Mouse (Mus musculus) stomach, embryonic 14.5 days (tissue): ENCODE results near the gene Trpc4. TPM values are rescaled to one million over a fixed set of nuclear protein-coding genes. Genes with fewer than 3 reads are reported as not detected.

ENCODE experiments used
- ATAC-seq: fragments of 200-750 bp; cut with Nextera tagmentation; 2 replicates; pipeline ENCODE4 v1.8.0; 2017; ENCODE audit warnings: low read depth, moderate TSS enrichment; ENCODE audit not compliant: insufficient number of reproducible peaks, insufficient read depth, low FRiP score
- H3K27ac ChIP-seq: fragments of 300-500 bp; sonication (generic); 2 replicates; pipeline ENCODE4 v1.5.1; 2014; ENCODE audit warnings: mild to moderate bottlenecking, low read length, moderate library complexity, mixed read lengths
- H3K27me3 ChIP-seq: fragments of 300-500 bp; sonication (generic); 2 replicates; pipeline ENCODE4 v1.6.1; 2014; ENCODE audit warnings: low read length, control low read depth, mixed read lengths; ENCODE audit not compliant: control insufficient read depth, insufficient read depth
- H3K36me3 ChIP-seq: fragments of 300-500 bp; sonication (generic); 2 replicates; pipeline ENCODE4 v1.6.1; 2014; ENCODE audit warnings: mild to moderate bottlenecking, control low read depth, low read length, moderate library complexity, mixed read lengths; ENCODE audit not compliant: control insufficient read depth, insufficient read depth
- H3K4me1 ChIP-seq: fragments of 300-500 bp; sonication (generic); 2 replicates; pipeline ENCODE4 v1.6.1; 2014; ENCODE audit warnings: low read length, control low read depth, mixed read lengths; ENCODE audit not compliant: control insufficient read depth, insufficient read depth
- H3K4me2 ChIP-seq: fragments of 300-500 bp; sonication (generic); replicated peaks from 2 replicates; pipeline ENCODE4 v1.6.1; 2014; ENCODE audit warnings: low read depth, low read length, control low read depth
- H3K4me3 ChIP-seq: fragments of 300-500 bp; sonication (generic); 2 replicates; pipeline ENCODE4 v1.5.1; 2014; ENCODE audit warnings: low read depth, low read length, control low read depth
- H3K9ac ChIP-seq: fragments of 300-500 bp; sonication (generic); replicated peaks from 2 replicates; pipeline ENCODE4 v1.6.1; 2014; ENCODE audit warnings: low read depth, mild to moderate bottlenecking, control low read depth, low read length, moderate library complexity, mixed read lengths
- H3K9me3 ChIP-seq: fragments of 300-500 bp; sonication (generic); 2 replicates; pipeline ENCODE4 v1.6.1; 2016; ENCODE audit warnings: low read depth, low read length, control low read depth; ENCODE audit not compliant: control insufficient read depth
- WGBS: fragments of 180-500 bp; shearing (Covaris S2); extraction: QIAGEN DNeasy Blood & Tissue Kit; methylation state at CpG from one replicate; pipeline ENCODE4 v1.1.7; 2014; 5-methylcytosine and 5-hydroxymethylcytosine counted together
- polyA plus RNA-seq: library from polyadenylated mRNA; unstranded; fragments of >200 nt; fragmentation: Nextera tagmentation; extraction: Ambion mirVana; gene quantifications from 2 replicates; pipeline ENCODE4 v1.2.1, GENCODE M21; 2014

Trpc4 gene
- polyA plus RNA-seq, 1 experiment from 2014 or later = 2.4 TPM

DNA sequence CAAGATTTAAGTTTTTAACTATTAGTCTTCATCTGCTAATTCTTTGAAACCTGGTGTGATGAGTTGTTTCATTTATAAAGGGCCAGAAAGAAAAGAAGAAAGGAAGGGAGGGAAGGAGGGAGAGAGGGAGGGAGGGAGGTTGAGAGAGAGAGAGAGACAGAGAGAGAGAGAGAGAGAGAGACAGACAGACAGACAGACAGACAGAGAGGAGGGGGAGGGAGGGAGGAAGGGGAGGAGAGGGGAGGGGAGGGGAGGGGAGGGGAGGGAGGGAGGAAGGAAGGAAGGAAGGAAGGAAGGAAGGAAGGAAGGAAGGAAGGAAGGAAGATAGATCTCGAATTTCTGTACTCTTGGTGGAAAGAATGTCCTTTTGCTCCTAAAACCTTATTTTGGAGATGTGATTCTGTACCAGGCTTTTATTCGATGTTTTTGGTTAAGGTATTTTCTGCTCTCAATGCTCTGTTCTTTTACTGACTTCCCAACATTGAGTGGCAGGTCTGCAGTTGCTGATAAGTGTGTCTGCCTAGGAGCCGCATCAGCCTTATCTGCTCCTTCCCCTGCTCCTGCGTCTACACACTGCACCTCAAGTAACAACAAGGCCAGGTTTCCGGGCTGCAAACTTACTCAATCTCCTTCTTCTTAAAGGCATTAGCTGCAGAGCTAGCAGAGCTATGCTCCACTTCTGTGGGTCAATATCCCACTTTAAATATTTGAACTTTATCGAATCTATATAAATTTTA lies 35.3 kb downstream of the Trpc4 start:
- no peak for ATAC-seq

DNA sequence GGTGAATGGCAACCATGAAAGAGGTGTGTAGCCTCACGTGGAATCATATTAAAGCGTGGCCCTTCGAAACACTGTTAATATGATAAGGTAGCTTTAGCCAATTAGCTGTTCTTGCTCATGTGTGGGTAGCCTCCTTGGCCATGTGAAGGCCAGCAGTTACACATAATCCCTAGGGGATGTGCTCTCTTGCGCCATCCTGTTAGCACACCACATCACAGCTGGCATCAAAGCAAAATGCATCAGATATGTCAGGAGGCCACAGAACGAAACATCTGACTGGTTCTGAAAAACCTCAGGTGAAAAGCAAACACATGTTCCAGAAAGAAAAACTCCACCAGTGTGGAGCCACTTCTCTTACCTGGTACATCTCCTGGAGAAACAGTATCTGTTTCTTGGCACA lies 45.4 kb downstream of the Trpc4 start:
- Histone ChIP-seq H3K36me3 (no peaks in the 10 kb centered on the region), H3K9me3 (no peaks in the 10 kb centered on the region), H3K27me3 (no peaks in the 10 kb centered on the region), H3K9ac (no peak overlapping the region), H3K4me3 (no peak overlapping the region), H3K4me2 (no peak overlapping the region), H3K27ac (no peak overlapping the region), H3K4me1 (no peaks in the 10 kb centered on the region)
- 85% methylated on average over 5 of the region's 5 CpGs for WGBS
- no peak for ATAC-seq

More for the DNA sequence above, 35.3 kb downstream of the Trpc4 start:
- Histone ChIP-seq H3K9me3 (no peaks in the 10 kb centered on the region), H3K4me2 (no peak overlapping the region), H3K27me3 (no peaks in the 10 kb centered on the region), H3K36me3 (no peaks in the 10 kb centered on the region), H3K4me3 (no peak overlapping the region), H3K4me1 (no peaks in the 10 kb centered on the region), H3K9ac (no peak overlapping the region), H3K27ac (no peak overlapping the region)
- WGBS = 66% methylated on average over 6 of the region's 6 CpGs

DNA sequence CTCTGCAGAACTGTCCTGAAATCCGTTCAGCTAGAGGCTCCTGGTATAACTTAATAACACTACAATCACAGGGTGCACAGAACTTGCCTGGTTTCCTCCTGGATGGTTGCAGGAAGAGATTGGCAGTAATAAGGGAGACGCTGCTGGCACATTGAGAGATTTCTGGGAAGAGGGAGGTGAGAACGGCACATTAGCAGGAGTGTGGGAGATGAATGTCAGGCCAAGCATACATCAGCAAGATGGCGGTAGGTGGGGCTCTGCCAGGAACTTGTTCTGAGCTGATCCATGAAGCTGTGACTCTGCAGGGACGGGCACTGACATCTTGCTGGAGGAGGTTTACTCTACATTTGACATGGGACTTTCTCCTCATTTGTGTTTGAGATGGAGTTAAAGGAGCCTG lies 48.6 kb downstream of the Trpc4 start:
- no peak for ATAC-seq
- Histone ChIP-seq H3K4me2 (no peak overlapping the region), H3K27me3 (no peaks in the 10 kb centered on the region), H3K36me3 (no peaks in the 10 kb centered on the region), H3K9me3 (no peaks in the 10 kb centered on the region), H3K4me3 (no peak overlapping the region), H3K27ac (no peak overlapping the region), H3K4me1 (no peaks in the 10 kb centered on the region), H3K9ac (no peak overlapping the region)
- 69% methylated on average over 5 of the region's 5 CpGs for WGBS

DNA sequence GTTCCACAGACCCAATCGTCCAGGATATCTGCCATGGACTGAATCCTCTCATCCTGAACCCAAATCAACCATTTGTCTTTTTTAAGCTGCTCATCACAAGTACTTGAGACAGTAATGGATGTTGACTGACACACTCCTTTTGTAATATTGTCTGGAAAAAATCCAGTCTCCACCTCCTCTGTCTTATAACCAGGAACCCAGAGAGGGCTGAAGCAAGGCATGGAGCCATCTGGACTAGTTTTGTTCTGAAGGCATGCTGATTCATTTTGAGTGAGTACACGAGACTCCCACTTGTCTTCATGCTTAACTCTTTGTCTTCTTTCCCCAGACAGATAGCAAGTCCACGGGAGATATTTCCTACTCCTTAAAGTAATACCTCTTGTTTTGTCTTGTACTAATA lies 54.3 kb downstream of the Trpc4 start:
- H3K4me3 ChIP-seq = no peak overlapping the region

DNA sequence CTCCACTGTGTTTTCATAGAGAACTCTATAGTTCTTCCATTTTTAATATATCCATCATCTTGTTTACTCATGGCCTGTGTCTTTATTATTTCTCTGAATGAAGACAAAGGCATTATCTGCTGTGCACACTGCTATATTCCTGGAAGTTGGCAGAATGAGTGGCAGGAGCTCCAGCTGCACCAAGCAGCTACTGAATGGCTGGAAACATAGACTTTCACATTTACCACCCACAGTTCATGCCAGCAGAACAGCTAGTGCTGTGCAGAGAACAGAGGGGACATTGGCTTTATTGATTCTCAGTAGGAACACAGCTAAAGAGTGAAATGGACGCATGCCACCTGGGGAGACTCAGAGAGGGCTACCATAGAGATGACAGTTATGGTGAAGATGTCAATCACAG lies 55.6 kb downstream of the Trpc4 start:
- H3K9ac ChIP-seq = no peak overlapping the region
- no peaks in the 10 kb centered on the region for H3K4me1 ChIP-seq
- no peak overlapping the region for H3K4me3 ChIP-seq
- H3K9me3 ChIP-seq = no peaks in the 10 kb centered on the region
- 85% methylated on average over 1 of the region's 1 CpGs for WGBS
- H3K27me3 ChIP-seq = no peaks in the 10 kb centered on the region
- H3K4me2 ChIP-seq = no peak overlapping the region
- H3K36me3 ChIP-seq = no peaks in the 10 kb centered on the region
- ATAC-seq = no peak
- no peak overlapping the region for H3K27ac ChIP-seq

More for the DNA sequence above, 54.3 kb downstream of the Trpc4 start:
- Histone ChIP-seq H3K9ac (no peak overlapping the region), H3K9me3 (no peaks in the 10 kb centered on the region), H3K27ac (no peak overlapping the region), H3K27me3 (no peaks in the 10 kb centered on the region), H3K4me1 (no peaks in the 10 kb centered on the region), H3K4me2 (no peak overlapping the region), H3K36me3 (no peaks in the 10 kb centered on the region)
- WGBS = 57% methylated on average over 3 of the region's 3 CpGs
- ATAC-seq = no peak

DNA sequence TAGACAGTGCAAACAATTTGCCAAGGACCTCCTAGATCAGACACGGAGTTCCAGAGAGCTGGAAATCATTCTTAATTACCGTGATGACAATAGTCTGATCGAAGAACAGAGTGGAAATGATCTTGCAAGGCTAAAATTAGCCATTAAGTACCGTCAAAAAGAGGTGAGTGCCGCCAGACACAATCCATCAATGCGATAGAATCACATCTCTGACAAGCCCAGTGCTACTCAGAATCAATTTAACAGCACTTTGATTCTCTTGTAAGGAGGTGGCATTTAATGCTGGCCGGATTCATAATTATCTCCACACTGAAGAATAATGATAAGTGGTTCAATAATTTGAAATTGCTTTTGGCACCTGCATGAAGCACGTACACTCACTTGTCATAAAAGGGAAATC lies 66.7 kb downstream of the Trpc4 start:
- Histone ChIP-seq H3K4me2 (no peak overlapping the region), H3K4me3 (no peak overlapping the region), H3K4me1 (no peaks in the 10 kb centered on the region), H3K9me3 (no peaks in the 10 kb centered on the region), H3K27ac (no peak overlapping the region), H3K36me3 (no peaks in the 10 kb centered on the region), H3K9ac (no peak overlapping the region), H3K27me3 (no peaks in the 10 kb centered on the region)
- no peak for ATAC-seq
- 47% methylated on average over 8 of the region's 8 CpGs for WGBS

DNA sequence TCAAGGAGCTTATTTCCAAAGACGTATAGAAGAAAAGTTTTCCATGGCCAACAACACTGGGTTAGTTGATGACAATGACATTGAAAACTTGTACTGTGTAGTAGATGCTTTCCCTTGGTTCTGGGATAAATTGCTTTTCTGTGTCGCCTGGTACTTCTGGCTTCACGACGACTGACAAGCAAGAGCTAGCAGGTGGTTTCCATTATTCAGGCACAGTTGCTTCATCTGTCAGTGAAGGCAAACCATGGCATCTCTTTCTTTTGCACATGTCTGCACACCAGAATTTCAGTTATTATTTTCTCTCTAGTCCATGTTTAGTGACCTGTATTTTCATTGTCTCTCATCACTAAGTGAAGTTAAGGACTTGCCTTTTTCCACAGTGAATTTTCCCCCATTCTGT lies 72.6 kb downstream of the Trpc4 start:
- no peaks in the 10 kb centered on the region for H3K27me3 ChIP-seq
- H3K9ac ChIP-seq = no peak overlapping the region
- H3K36me3 ChIP-seq = no peaks in the 10 kb centered on the region
- H3K9me3 ChIP-seq = no peaks in the 10 kb centered on the region
- H3K4me2 ChIP-seq = no peak overlapping the region
- H3K4me3 ChIP-seq = no peak overlapping the region
- WGBS = 45% methylated on average over 4 of the region's 4 CpGs
- H3K27ac ChIP-seq = no peak overlapping the region
- H3K4me1 ChIP-seq = no peaks in the 10 kb centered on the region
- no peak for ATAC-seq

DNA sequence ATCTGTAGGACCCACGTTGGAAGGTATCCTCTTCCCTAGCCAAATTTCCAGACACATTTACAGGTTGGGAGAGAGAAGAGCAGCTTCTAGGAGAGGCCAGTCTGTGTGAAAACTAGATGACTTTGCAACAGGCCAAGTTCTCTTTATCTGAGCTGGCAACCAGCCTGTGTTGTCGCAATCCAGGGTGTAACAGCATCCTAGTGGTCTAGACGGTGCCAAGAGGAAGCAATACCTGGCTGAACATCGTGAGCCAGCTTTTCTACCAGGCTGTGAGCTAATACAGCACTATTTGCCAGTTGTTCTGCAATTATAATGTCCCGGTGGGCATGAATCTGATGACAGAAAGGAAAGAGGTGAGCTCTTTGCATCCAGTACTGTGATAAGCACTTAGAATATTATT lies 83.1 kb downstream of the Trpc4 start:
- Histone ChIP-seq H3K4me3 (no peak overlapping the region), H3K27me3 (no peaks in the 10 kb centered on the region), H3K4me2 (no peak overlapping the region), H3K36me3 (no peaks in the 10 kb centered on the region), H3K27ac (no peak overlapping the region), H3K9me3 (0 out of 2 replicates have a peak, but pooled peaks cover 5% of the 10 kb centered on the region), H3K9ac (no peak overlapping the region), H3K4me1 (no peaks in the 10 kb centered on the region)
- ATAC-seq = no peak
- 79% methylated on average over 5 of the region's 5 CpGs for WGBS

DNA sequence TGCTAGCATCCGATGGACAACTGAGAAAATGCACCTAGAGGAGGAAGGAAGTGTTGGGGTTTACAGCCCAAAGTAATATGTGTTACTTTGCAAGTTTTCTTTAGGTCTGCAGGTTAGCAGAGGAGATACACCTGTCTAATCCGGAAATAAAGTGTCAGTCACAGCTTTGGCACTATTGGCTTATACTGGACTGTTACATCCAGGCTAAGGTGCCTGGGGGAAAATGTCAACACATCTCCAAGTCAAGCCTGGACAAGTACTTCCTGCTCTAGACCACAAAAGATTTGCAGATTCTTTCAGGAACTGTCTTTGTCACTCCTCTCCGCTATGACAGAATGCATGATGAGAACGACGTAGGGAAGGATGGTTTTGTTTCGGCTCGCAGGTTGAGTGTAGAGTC lies 83.6 kb downstream of the Trpc4 start:
- no peak for ATAC-seq
- WGBS = 91% methylated on average over 7 of the region's 7 CpGs

More for the DNA sequence above, 83.6 kb downstream of the Trpc4 start:
- Histone ChIP-seq H3K4me2 (no peak overlapping the region), H3K27me3 (no peaks in the 10 kb centered on the region), H3K9me3 (0 out of 2 replicates have a peak, but pooled peaks cover 5% of the 10 kb centered on the region), H3K27ac (no peak overlapping the region), H3K9ac (no peak overlapping the region), H3K36me3 (no peaks in the 10 kb centered on the region), H3K4me3 (no peak overlapping the region), H3K4me1 (no peaks in the 10 kb centered on the region)
